Comparison of ENCODE assay signal across 8 mouse cellular contexts in genomic region chr7:6344124-6344523, GRCm38 (mm10). TPM values are rescaled to one million over a fixed set of nuclear protein-coding genes. Genes with fewer than 3 reads are reported as not detected.
DNase-seq lines count a peak whose midpoint lies in the region; ATAC-seq and TF ChIP-seq lines count a peak whose summit lies in the region.

No protein-coding gene starts in this region.

- intact Hi-C loops in heart, adult 2 months (cut with DNase I), result no loop called here

- peak; percentile 10; the same call in 1 of the 2 replicates for ATAC-seq in forebrain, postnatal 0 days
- ATAC-seq in liver, embryonic 15.5 days (ENCODE audit: insufficient read depth), result no peak

- no peak for TF ChIP-seq CTCF in heart, adult 2 months (IDR thresholded peaks at IDR 0.05)
- TF ChIP-seq CTCF in ES-Bruce4 (IDR thresholded peaks at IDR 0.05; ENCODE audit: low read depth, low read length), result no peak
- TF ChIP-seq CTCF in forebrain, postnatal 0 days (IDR thresholded peaks at IDR 0.05; ENCODE audit: low read depth), result no peak

- H3K27me3 ChIP-seq in heart, adult 2 months (ENCODE audit: control insufficient read depth, insufficient read depth, low read length), result no peaks in the 10 kb centered on the region
- no peaks in the 10 kb centered on the region for H3K27me3 ChIP-seq in ES-Bruce4 (ENCODE audit: control insufficient read depth, insufficient read depth, low read length, poor library complexity, severe bottlenecking)
- H3K27me3 ChIP-seq in forebrain, postnatal 0 days (ENCODE audit: insufficient read depth, low read length), result no peaks in the 10 kb centered on the region
- no peaks in the 10 kb centered on the region for H3K27me3 ChIP-seq in liver, embryonic 15.5 days

- H3K27ac ChIP-seq in heart, adult 2 months, result no peak overlapping the region
- no peak overlapping the region for H3K27ac ChIP-seq in ES-Bruce4 (ENCODE audit: insufficient read depth, low read length)
- H3K27ac ChIP-seq in forebrain, postnatal 0 days (ENCODE audit: low read depth, low read length), result 0 out of 2 replicates have a peak overlapping the region, but pooled peaks have one; percentile 78
- H3K27ac ChIP-seq in liver, embryonic 15.5 days (replicated peaks), result no peak overlapping the region

- H3K4me1 ChIP-seq in heart, adult 2 months (ENCODE audit: control insufficient read depth, insufficient read depth, low read length), result no peaks in the 10 kb centered on the region
- H3K4me1 ChIP-seq in ES-Bruce4 (ENCODE audit: control insufficient read depth, insufficient read depth, low read length), result no peaks in the 10 kb centered on the region
- H3K4me1 ChIP-seq in forebrain, postnatal 0 days (ENCODE audit: insufficient read depth), result no peaks in the 10 kb centered on the region
- peaks cover 10% of the 10 kb centered on the region for H3K4me1 ChIP-seq in liver, embryonic 15.5 days (replicated peaks)

- H3K79me2 ChIP-seq in heart, adult 2 months (replicated peaks; ENCODE audit: control insufficient read depth, insufficient read depth, low read length), result no peaks in the 10 kb centered on the region

- H3K9me3 ChIP-seq in ES-Bruce4 (replicated peaks; ENCODE audit: control insufficient read depth, insufficient read depth, low read length, poor library complexity, severe bottlenecking), result no peaks in the 10 kb centered on the region
- H3K9me3 ChIP-seq in forebrain, postnatal 0 days (ENCODE audit: low read length), result no peaks in the 10 kb centered on the region
- no peaks in the 10 kb centered on the region for H3K9me3 ChIP-seq in liver, embryonic 15.5 days (replicated peaks)

- no peak for TF ChIP-seq EP300 in heart, adult 2 months (IDR thresholded peaks at IDR 0.05; ENCODE audit: insufficient read depth, low read depth, low read length)
- no peak for TF ChIP-seq EP300 in ES-Bruce4 (IDR thresholded peaks at IDR 0.05; ENCODE audit: insufficient read depth, low read depth, low read length)

- peak overlapping the region; percentile 41 for H3K4me2 ChIP-seq in forebrain, postnatal 0 days (ENCODE audit: low read depth)
- peak overlapping the region; percentile 72 for H3K4me2 ChIP-seq in liver, embryonic 15.5 days

- H3K36me3 ChIP-seq in heart, adult 2 months (ENCODE audit: control insufficient read depth, insufficient read depth, low read length), result no peaks in the 10 kb centered on the region
- H3K36me3 ChIP-seq in ES-Bruce4 (ENCODE audit: control insufficient read depth, insufficient read depth, low read length, poor library complexity, severe bottlenecking), result no peaks in the 10 kb centered on the region
- H3K36me3 ChIP-seq in forebrain, postnatal 0 days (ENCODE audit: insufficient read depth), result no peaks in the 10 kb centered on the region
- H3K36me3 ChIP-seq in liver, embryonic 15.5 days (replicated peaks), result no peaks in the 10 kb centered on the region

- 32% methylated on average over 10 of the region's 10 CpGs for WGBS in heart, adult 2 months
- 34% methylated on average over 10 of the region's 10 CpGs for WGBS in forebrain, postnatal 0 days
- 33% methylated on average over 10 of the region's 10 CpGs for WGBS in liver, embryonic 15.5 days (ENCODE audit: insufficient replicate concordance)

- no peak for DNase-seq in heart, adult 2 months
- no peak for DNase-seq in heart, adult 9 months (ENCODE audit: low spot score in 2 of 2)
- DNase-seq in forebrain, postnatal 0 days, result no peak
- no peak for DNase-seq in ovary, postnatal 10 days (ENCODE audit: low spot score)
- no peak for DNase-seq in urinary bladder, postnatal 10 days (ENCODE audit: low spot score)
- DNase-seq in adrenal gland, postnatal 4 days (ENCODE audit: low spot score in 2 of 2), result no peak

- H3K9ac ChIP-seq in heart, adult 2 months (ENCODE audit: low read depth, low read length), result no peak overlapping the region
- peak overlapping the region; percentile 23; the same call in 1 of the 2 replicates for H3K9ac ChIP-seq in ES-Bruce4 (ENCODE audit: low read depth, poor library complexity, severe bottlenecking)
- peak overlapping the region; percentile 60 for H3K9ac ChIP-seq in forebrain, postnatal 0 days
- no peak overlapping the region for H3K9ac ChIP-seq in liver, embryonic 15.5 days

- no peak for TF ChIP-seq POLR2A in heart, adult 2 months (IDR thresholded peaks at IDR 0.05; ENCODE audit: insufficient read depth, low read depth, low read length)
- no peak for TF ChIP-seq POLR2A in ES-Bruce4 (IDR thresholded peaks at IDR 0.05; ENCODE audit: insufficient read depth, low read length)

- peak overlapping the region; percentile 57 for H3K4me3 ChIP-seq in heart, adult 2 months
- peak overlapping the region; percentile 90 for H3K4me3 ChIP-seq in ES-Bruce4 (ENCODE audit: low read depth, low read length)
- H3K4me3 ChIP-seq in forebrain, postnatal 0 days (ENCODE audit: low read depth, low read length), result peak overlapping the region; percentile 55
- peak overlapping the region; percentile 64 for H3K4me3 ChIP-seq in liver, embryonic 15.5 days (replicated peaks)

RNA-seq across cellular contexts. Expression of gene Gm3854, which starts 0.6 kb away (rescaled TPM):
- under 1 TPM; 0.20 to 0.52 TPM for total RNA-seq in heart, adult 2 months (2021)
- 0.08 and 0.12 TPM in 2 replicates for polyA plus RNA-seq in heart, adult 2 months (2012; rRNA removed)
- 3.2 and 3.8 TPM in 2 replicates for polyA plus RNA-seq in ES-Bruce4 (2011; ENCODE audit: insufficient read depth, insufficient read length, low read depth, missing spikeins)
- 5.8 and 7.8 TPM in 2 replicates for total RNA-seq in forebrain, postnatal 0 days (2014; rRNA removed)
- polyA plus RNA-seq in forebrain, postnatal 0 days (2015; fragmentation: Nextera tagmentation; extraction: Ambion mirVana), result 1.5 and 4.6 TPM in 2 replicates
- polyA plus RNA-seq in liver, embryonic 15.5 days (2015; fragmentation: Nextera tagmentation; extraction: Ambion mirVana), result 0.10 and 0.22 TPM in 2 replicates
- 1 to 10 TPM; 1.6 to 1.7 TPM for total RNA-seq in adrenal gland, postnatal 4 days (2021)

RNA-seq across cellular contexts. Expression of gene Zfp583, which starts 13.0 kb away (rescaled TPM):
- 1 to 10 TPM; 1.4 to 3.2 TPM for total RNA-seq in heart, adult 2 months (2021)
- 1.2 and 1.7 TPM in 2 replicates for polyA plus RNA-seq in heart, adult 2 months (2012; rRNA removed)
- 4.4 and 6.2 TPM in 2 replicates for polyA plus RNA-seq in ES-Bruce4 (2011; ENCODE audit: insufficient read depth, insufficient read length, low read depth, missing spikeins)
- total RNA-seq in forebrain, postnatal 0 days (2014; rRNA removed), result 12.3 and 13.1 TPM in 2 replicates
- polyA plus RNA-seq in forebrain, postnatal 0 days (2015; fragmentation: Nextera tagmentation; extraction: Ambion mirVana), result 11.7 and 13.2 TPM in 2 replicates
- polyA plus RNA-seq in liver, embryonic 15.5 days (2015; fragmentation: Nextera tagmentation; extraction: Ambion mirVana), result 0.78 and 1.0 TPM in 2 replicates
- total RNA-seq in adrenal gland, postnatal 4 days (2021), result 1 to 10 TPM; 3.1 to 5.4 TPM

RNA-seq across cellular contexts. Expression of gene Zfp78, which starts 19.0 kb away (rescaled TPM):
- total RNA-seq in heart, adult 2 months (2021), result 1 to 10 TPM; 1.6 to 3.4 TPM
- polyA plus RNA-seq in heart, adult 2 months (2012; rRNA removed), result 0.49 and 1.5 TPM in 2 replicates
- 0.59 and 1.2 TPM in 2 replicates for polyA plus RNA-seq in ES-Bruce4 (2011; ENCODE audit: insufficient read depth, insufficient read length, low read depth, missing spikeins)
- total RNA-seq in forebrain, postnatal 0 days (2014; rRNA removed), result 4.0 and 4.5 TPM in 2 replicates
- polyA plus RNA-seq in forebrain, postnatal 0 days (2015; fragmentation: Nextera tagmentation; extraction: Ambion mirVana), result 1.5 and 3.3 TPM in 2 replicates
- 0.90 and 1.0 TPM in 2 replicates for polyA plus RNA-seq in liver, embryonic 15.5 days (2015; fragmentation: Nextera tagmentation; extraction: Ambion mirVana)
- total RNA-seq in adrenal gland, postnatal 4 days (2021), result 1 to 10 TPM; 3.9 to 4.0 TPM

RNA-seq across cellular contexts. Expression of gene Zfp28, which starts 39.0 kb away (rescaled TPM):
- total RNA-seq in heart, adult 2 months (2021), result 1 to 10 TPM; 1.8 to 2.8 TPM
- polyA plus RNA-seq in heart, adult 2 months (2012; rRNA removed), result 2.6 and 4.1 TPM in 2 replicates
- 3.2 and 4.5 TPM in 2 replicates for polyA plus RNA-seq in ES-Bruce4 (2011; ENCODE audit: insufficient read depth, insufficient read length, low read depth, missing spikeins)
- 15.4 and 27.4 TPM in 2 replicates for total RNA-seq in forebrain, postnatal 0 days (2014; rRNA removed)
- polyA plus RNA-seq in forebrain, postnatal 0 days (2015; fragmentation: Nextera tagmentation; extraction: Ambion mirVana), result 19.8 and 20.7 TPM in 2 replicates
- 1.2 and 1.3 TPM in 2 replicates for polyA plus RNA-seq in liver, embryonic 15.5 days (2015; fragmentation: Nextera tagmentation; extraction: Ambion mirVana)
- 1 to 10 TPM; 6.8 to 9.0 TPM for total RNA-seq in adrenal gland, postnatal 4 days (2021)

RNA-seq across cellular contexts. Expression of gene Smim17, which starts 54.4 kb away (rescaled TPM):
- not detected for total RNA-seq in heart, adult 2 months (2021)
- not detected in 2 replicates for polyA plus RNA-seq in heart, adult 2 months (2012; rRNA removed)
- 1.1 and 1.3 TPM in 2 replicates for polyA plus RNA-seq in ES-Bruce4 (2011; ENCODE audit: insufficient read depth, insufficient read length, low read depth, missing spikeins)
- total RNA-seq in forebrain, postnatal 0 days (2014; rRNA removed), result 15.4 and 17.5 TPM in 2 replicates
- 3.7 and 3.9 TPM in 2 replicates for polyA plus RNA-seq in forebrain, postnatal 0 days (2015; fragmentation: Nextera tagmentation; extraction: Ambion mirVana)
- polyA plus RNA-seq in liver, embryonic 15.5 days (2015; fragmentation: Nextera tagmentation; extraction: Ambion mirVana), result not detected in 2 replicates
- under 1 TPM; 0.17 to 0.40 TPM for total RNA-seq in adrenal gland, postnatal 4 days (2021)

Comparison
In these comparisons a context has a peak if more than half of its experiments do, and no peak if none do; other contexts are left out.
1. H3K9ac ChIP-seq: peak in ES-Bruce4 (single experiment) and forebrain, postnatal 0 days (single experiment); none in heart, adult 2 months (single experiment) and liver, embryonic 15.5 days (single experiment).
2. Peak in every context shown above with its lines, with median percentiles within 50 percentile points of each other: H3K4me3 ChIP-seq.